Mouse (Mus musculus): Measurements from ENCODE around the gene Mydgf. TPM values are rescaled to one million over a fixed set of nuclear protein-coding genes. Genes with fewer than 3 reads are reported as not detected.

Mydgf gene
- 73.9 TPM for polyA plus RNA-seq (2012; fragmentation: generic; extraction: Trizol)

DNA sequence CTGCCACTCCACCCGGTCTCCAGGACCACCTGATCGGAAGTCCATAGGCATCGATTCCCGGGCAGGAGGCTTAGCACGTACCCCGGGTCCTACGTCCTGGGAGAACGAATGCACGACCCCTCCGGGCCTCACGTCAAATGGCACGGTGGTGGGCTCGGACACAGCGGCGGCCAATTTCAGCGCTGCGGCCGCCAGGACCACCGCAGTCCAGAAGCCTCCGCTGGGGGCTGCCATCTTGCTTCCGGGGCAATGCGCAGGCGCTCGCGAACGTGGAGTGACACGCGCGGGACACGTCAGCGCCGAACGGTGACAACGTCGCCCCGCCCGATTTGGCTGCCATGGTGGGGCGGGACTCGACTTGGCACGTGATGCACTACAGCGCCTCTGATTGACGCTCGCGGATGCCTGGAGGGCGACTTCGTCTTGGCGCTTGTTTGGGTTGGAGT is at the start of gene Mydgf:
Mydgf (minus strand) TSS at position 263 of the 446 bp plus-strand sequence.
- Histone ChIP-seq H3K27me3 (ENCODE audit: control insufficient read depth, insufficient read depth, insufficient read length) (no peaks in the 10 kb centered on the region), H3K36me3 (ENCODE audit: control insufficient read depth, insufficient read depth) (no peaks in the 10 kb centered on the region), H3K79me2 (ENCODE audit: control insufficient read depth, insufficient read depth) (peaks cover 17% of the 10 kb centered on the region), H3K4me3 (peak within 1 kb of the TSS; percentile 86), H3ac (ENCODE audit: control insufficient read depth, insufficient read length) (peak within 1 kb of the TSS; percentile 76), H3K4me2 (ENCODE audit: low read depth) (peak within 1 kb of the TSS; percentile 90)
- peak; percentile 75 for TF ChIP-seq POLR2A (IDR thresholded peaks at IDR 0.05; ENCODE audit: insufficient read length, low read depth)
- peak in 2 of 3 experiments; percentile 34 to 37 for TF ChIP-seq MYOD1 (IDR thresholded peaks at IDR 0.05; ENCODE audit: control insufficient read depth in 1 of 3, insufficient read length in 2 of 3, low read depth in 2 of 3)
- peak; percentile 97 for TF ChIP-seq USF1 (IDR thresholded peaks at IDR 0.05; ENCODE audit: low read depth)
- TF ChIP-seq SRF (IDR thresholded peaks at IDR 0.05; ENCODE audit: control insufficient read depth, insufficient read length, low read depth), result peak; percentile 91
- TF ChIP-seq REST (IDR thresholded peaks at IDR 0.05; ENCODE audit: insufficient read depth, insufficient read length), result no peak
- peak; percentile 64 for TF ChIP-seq POLR2AphosphoS2 (IDR thresholded peaks at IDR 0.05; ENCODE audit: insufficient read length, low read depth)
- no peak for TF ChIP-seq E2F4 (IDR thresholded peaks at IDR 0.05; ENCODE audit: insufficient read depth)

DNA sequence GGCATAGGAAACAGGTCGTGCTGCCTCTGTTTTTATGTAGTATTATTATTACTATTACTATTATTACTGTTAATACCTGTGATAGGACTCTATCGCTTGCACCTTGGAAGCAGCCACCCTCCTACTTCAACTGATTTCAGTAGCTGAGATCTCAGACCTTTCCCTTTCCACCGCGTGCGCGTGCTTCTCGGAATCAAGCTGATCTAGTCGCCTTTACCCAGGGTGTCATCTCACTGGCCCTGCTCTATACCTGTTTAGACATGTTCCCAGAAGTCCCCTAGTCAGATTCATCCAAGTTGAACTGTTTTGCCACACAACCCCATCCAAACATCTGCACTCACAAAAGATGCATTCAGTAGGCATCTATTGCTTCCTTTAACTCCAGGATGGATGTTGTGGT is 49.7 kb upstream of the Mydgf start:
- H3K36me3 ChIP-seq (ENCODE audit: control insufficient read depth, insufficient read depth), result no peaks in the 10 kb centered on the region
- H3K4me3 ChIP-seq, result no peak overlapping the region
- no peaks in the 10 kb centered on the region for H3K79me2 ChIP-seq (ENCODE audit: control insufficient read depth, insufficient read depth)
- H3K4me2 ChIP-seq (ENCODE audit: low read depth), result no peak overlapping the region
- no peak overlapping the region for H3ac ChIP-seq (ENCODE audit: control insufficient read depth, insufficient read length)
- TF ChIP-seq REST (IDR thresholded peaks at IDR 0.05; ENCODE audit: insufficient read depth, insufficient read length), result no peak
- TF ChIP-seq CEBPB (IDR thresholded peaks at IDR 0.05; ENCODE audit: insufficient read depth, poor library complexity, severe bottlenecking), result no peak
- TF ChIP-seq MYOG (IDR thresholded peaks at IDR 0.05; ENCODE audit: control insufficient read depth in 1 of 3, insufficient read depth in 1 of 3, insufficient read length in 2 of 3, low read depth in 2 of 3), result no peak
- H3K27me3 ChIP-seq (ENCODE audit: control insufficient read depth, insufficient read depth, insufficient read length), result peaks cover 39% of the 10 kb centered on the region

DNA sequence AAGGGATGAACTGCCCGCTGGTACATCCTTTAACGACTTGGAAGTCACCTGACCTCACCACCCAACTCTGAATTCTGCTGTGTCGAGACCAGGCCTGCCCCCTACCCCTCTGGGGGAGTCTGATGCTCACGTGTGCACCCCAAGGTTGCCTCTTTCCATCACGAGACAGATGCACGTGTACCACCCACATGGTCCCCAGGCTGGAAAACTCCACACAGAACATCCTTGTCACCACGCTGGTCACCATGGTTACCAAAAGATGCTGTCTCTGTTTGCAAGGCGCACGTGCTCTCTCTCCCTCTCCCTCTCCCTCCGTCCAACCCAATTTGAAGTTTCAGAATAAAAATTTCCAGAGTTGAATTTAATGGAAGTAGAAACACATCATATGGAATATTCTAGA is 46.2 kb upstream of the Mydgf start:
- H3K4me3 ChIP-seq, result no peak overlapping the region
- TF ChIP-seq MYOG (IDR thresholded peaks at IDR 0.05; ENCODE audit: control insufficient read depth in 1 of 3, insufficient read depth in 1 of 3, insufficient read length in 2 of 3, low read depth in 2 of 3), result no peak
- H3K79me2 ChIP-seq (ENCODE audit: control insufficient read depth, insufficient read depth), result no peaks in the 10 kb centered on the region
- no peak overlapping the region for H3ac ChIP-seq (ENCODE audit: control insufficient read depth, insufficient read length)
- H3K4me2 ChIP-seq (ENCODE audit: low read depth), result no peak overlapping the region
- H3K27me3 ChIP-seq (ENCODE audit: control insufficient read depth, insufficient read depth, insufficient read length), result peaks cover 40% of the 10 kb centered on the region
- H3K36me3 ChIP-seq (ENCODE audit: control insufficient read depth, insufficient read depth), result no peaks in the 10 kb centered on the region

DNA sequence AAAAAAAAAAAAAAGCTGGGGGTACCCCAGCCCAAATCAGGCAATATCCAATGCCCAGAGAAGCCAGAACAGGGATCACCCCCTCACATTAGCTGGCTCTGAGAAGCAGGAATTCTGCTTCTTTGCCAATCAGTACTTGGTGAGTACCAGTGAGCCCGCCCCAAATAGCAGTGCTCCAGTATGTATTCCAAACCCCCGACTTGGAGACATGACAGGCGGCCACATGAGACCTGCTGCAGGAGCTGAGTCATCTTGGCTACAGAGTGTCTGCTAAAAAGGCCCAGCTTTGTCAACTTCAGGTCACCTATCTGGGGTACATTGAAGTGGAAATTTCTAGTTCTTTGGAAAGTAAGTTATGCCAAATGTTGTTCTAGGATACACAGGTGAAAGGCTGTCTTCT is 42.8 kb upstream of the Mydgf start:
- Histone ChIP-seq H3K27me3 (ENCODE audit: control insufficient read depth, insufficient read depth, insufficient read length) (peaks cover 30% of the 10 kb centered on the region), H3ac (ENCODE audit: control insufficient read depth, insufficient read length) (no peak overlapping the region), H3K79me2 (ENCODE audit: control insufficient read depth, insufficient read depth) (no peaks in the 10 kb centered on the region), H3K4me2 (ENCODE audit: low read depth) (no peak overlapping the region), H3K4me3 (no peak overlapping the region), H3K36me3 (ENCODE audit: control insufficient read depth, insufficient read depth) (no peaks in the 10 kb centered on the region)
- TF ChIP-seq E2F4 (IDR thresholded peaks at IDR 0.05; ENCODE audit: insufficient read depth), result no peak
- TF ChIP-seq MYOG (IDR thresholded peaks at IDR 0.05; ENCODE audit: control insufficient read depth in 1 of 3, insufficient read depth in 1 of 3, insufficient read length in 2 of 3, low read depth in 2 of 3), result no peak
- no peak for TF ChIP-seq SRF (IDR thresholded peaks at IDR 0.05; ENCODE audit: control insufficient read depth, insufficient read length, low read depth)
- TF ChIP-seq USF1 (IDR thresholded peaks at IDR 0.05; ENCODE audit: low read depth), result no peak
- TF ChIP-seq MYOD1 (IDR thresholded peaks at IDR 0.05; ENCODE audit: control insufficient read depth in 1 of 3, insufficient read length in 2 of 3, low read depth in 2 of 3), result no peak
- TF ChIP-seq TCF3 (IDR thresholded peaks at IDR 0.05; ENCODE audit: insufficient read length, low read depth), result no peak
- TF ChIP-seq REST (IDR thresholded peaks at IDR 0.05; ENCODE audit: insufficient read depth, insufficient read length), result no peak
- TF ChIP-seq MAX (IDR thresholded peaks at IDR 0.05; ENCODE audit: low read depth), result no peak
- no peak for TF ChIP-seq POLR2AphosphoS2 (IDR thresholded peaks at IDR 0.05; ENCODE audit: insufficient read length, low read depth)
- TF ChIP-seq POLR2A (IDR thresholded peaks at IDR 0.05; ENCODE audit: insufficient read length, low read depth), result no peak
- no peak for TF ChIP-seq CEBPB (IDR thresholded peaks at IDR 0.05; ENCODE audit: insufficient read depth, poor library complexity, severe bottlenecking)
- TF ChIP-seq TCF12 (IDR thresholded peaks at IDR 0.05; ENCODE audit: insufficient read depth, poor library complexity, severe bottlenecking), result no peak

DNA sequence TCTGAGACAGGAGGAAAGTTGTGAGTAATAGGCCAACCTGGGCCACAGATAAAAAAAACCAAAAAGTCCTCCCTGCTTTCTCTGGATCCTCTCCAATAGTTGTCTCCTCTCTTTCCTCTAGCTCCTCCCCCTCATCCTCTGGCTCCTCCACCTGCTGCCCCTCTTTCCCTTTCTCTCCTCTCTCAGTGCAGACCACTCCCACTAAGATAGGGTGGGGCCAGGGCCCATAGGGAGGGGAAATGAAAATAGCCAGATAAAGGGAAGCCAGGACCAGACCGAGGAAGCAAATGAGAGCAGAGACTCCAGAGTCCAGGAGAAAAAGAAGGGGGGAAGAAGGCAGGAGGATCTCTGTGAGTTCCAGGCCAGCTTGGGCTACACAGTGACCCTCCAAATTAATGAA is 41.2 kb upstream of the Mydgf start:
- Histone ChIP-seq H3K4me3 (no peak overlapping the region), H3K27me3 (ENCODE audit: control insufficient read depth, insufficient read depth, insufficient read length) (peaks cover 23% of the 10 kb centered on the region), H3ac (ENCODE audit: control insufficient read depth, insufficient read length) (no peak overlapping the region), H3K4me2 (ENCODE audit: low read depth) (no peak overlapping the region), H3K79me2 (ENCODE audit: control insufficient read depth, insufficient read depth) (no peaks in the 10 kb centered on the region), H3K36me3 (ENCODE audit: control insufficient read depth, insufficient read depth) (no peaks in the 10 kb centered on the region)
- TF ChIP-seq POLR2AphosphoS2 (IDR thresholded peaks at IDR 0.05; ENCODE audit: insufficient read length, low read depth) (no peak), REST (IDR thresholded peaks at IDR 0.05; ENCODE audit: insufficient read depth, insufficient read length) (no peak), POLR2A (IDR thresholded peaks at IDR 0.05; ENCODE audit: insufficient read length, low read depth) (no peak), MAX (IDR thresholded peaks at IDR 0.05; ENCODE audit: low read depth) (no peak), E2F4 (IDR thresholded peaks at IDR 0.05; ENCODE audit: insufficient read depth) (no peak), TCF3 (IDR thresholded peaks at IDR 0.05; ENCODE audit: insufficient read length, low read depth) (no peak)
